Mouse (Mus musculus) bone marrow macrophage, adult 2 months (primary cell): ENCODE results near the gene Gm5617.

Source experiments
- CTCF ChIP-seq: IDR thresholded peaks from 2 replicates; pipeline ENCODE4 v1.5.1; 2012; ENCODE audit warnings: low read depth, mild to moderate bottlenecking, low read length, moderate library complexity
- POLR2A ChIP-seq: IDR thresholded peaks from 2 replicates; pipeline ENCODE4 v1.6.1; 2012; ENCODE audit warnings: mild to moderate bottlenecking, low read depth, low read length, borderline replicate concordance

- TF ChIP-seq CTCF (no peak), POLR2A (no peak)
Observed at GRCm38 (mm10) chr9:48455961-48456360, 39.3 kb upstream of the Gm5617 start.
